Comparison of ENCODE assay signal across 11 mouse cellular contexts in genomic region chr10:17482751-17483150, GRCm38 (mm10).
"Had no signal": no experiment of that assay in that cellular context is flagged by ENCODE, and none has a peak within 500 bp of the region (broad histone marks: within the 10 kb centered on the region; RNA-seq: fewer than 3 reads in every experiment).

No protein-coding gene starts in this region.

- DNase-seq: kidney, postnatal 14 days; kidney, postnatal 4 days; layer of hippocampus, adult 9-11 months; liver; lung, adult 18-20 months; lung, postnatal 14 days; right cerebral cortex, adult 18-20 months; right cerebral cortex, postnatal 14 days; right cerebral cortex, postnatal 4 days; thymus, adult 2 months; thymus, postnatal 25 days had no signal
